Mouse (Mus musculus): ENCODE measurements around the gene AL732309.1.
"Not testable (repeated sequence)": the region's sequence is repeated elsewhere in the genome, so short reads cannot be mapped to it uniquely, and the experiment has no call there.

Gene AL732309.1

DNA sequence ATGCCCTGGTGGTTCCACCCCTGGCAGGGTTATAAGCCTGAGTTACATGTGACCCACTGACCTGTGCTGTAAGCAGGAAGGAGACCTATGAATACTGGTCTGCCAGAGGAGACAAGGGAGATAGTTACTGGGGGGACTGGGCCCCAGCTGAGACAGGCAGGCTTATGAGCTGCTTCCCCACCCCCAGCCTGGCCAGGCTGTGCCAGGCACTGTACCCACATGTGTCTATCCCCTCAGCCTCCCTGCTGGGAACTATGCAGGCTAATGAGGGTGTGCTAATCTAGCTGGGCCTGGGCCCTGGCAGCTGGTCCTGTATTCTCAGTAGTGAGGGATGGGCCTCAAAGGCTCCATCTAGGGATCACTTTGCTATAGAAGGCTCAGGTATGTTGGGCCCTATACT is 20.6 kb upstream of the AL732309.1 start:
- no peak for DNase-seq (ENCODE audit: low read depth)

GRCm38 (mm10) chr2:25266720-25267119 is 20.1 kb upstream of the AL732309.1 start:
- no peak for DNase-seq (ENCODE audit: low read depth)

GRCm38 (mm10) chr2:25265897-25266656 is 19.4 kb upstream of the AL732309.1 start:
- no peak for DNase-seq (ENCODE audit: low read depth)

DNA sequence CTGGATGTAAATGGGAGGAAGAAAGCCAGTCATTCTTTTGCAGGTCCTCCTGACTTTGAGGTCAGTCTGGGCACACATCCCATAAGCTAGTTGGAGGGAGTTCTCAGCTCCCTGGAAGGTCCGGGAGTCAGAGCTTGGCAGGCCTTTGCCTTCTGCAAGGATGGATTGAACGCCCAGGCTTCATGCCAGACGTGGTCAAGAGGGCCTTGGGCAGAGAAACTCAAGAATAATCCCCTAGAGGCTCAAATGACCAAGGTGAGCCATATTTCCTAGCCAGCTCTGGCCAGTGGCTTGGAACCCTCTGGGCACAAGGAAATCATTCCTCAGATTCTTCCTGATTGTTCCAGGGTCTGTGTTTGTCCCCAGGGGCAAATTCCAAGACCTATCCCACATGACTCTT is 18.2 kb upstream of the AL732309.1 start:
- DNase-seq (ENCODE audit: low read depth): no peak

DNA sequence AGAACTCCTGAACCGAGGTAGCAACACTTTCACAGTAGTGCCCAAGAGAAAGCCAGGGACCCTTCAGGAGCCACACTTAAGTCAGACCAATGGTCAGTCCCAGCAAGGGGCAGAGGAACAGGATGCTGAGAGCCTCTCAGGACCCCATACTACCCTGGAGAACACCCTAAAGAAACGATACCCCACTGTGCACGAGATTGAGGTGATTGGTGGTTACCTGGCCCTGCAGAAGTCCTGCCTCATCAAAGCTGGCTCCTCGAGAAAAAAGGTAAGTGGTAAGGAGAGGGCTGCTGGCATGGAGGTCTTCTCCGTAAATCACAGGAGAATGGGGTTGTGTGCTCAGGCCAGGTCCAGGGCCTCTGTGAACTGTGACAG is 17.6 kb upstream of the AL732309.1 start:
- DNase-seq (ENCODE audit: low read depth): no peak

- no peak for DNase-seq (ENCODE audit: low read depth)
Measured at GRCm38 (mm10) chr2:25263623-25264285, 17.1 kb upstream of the AL732309.1 start.

DNA sequence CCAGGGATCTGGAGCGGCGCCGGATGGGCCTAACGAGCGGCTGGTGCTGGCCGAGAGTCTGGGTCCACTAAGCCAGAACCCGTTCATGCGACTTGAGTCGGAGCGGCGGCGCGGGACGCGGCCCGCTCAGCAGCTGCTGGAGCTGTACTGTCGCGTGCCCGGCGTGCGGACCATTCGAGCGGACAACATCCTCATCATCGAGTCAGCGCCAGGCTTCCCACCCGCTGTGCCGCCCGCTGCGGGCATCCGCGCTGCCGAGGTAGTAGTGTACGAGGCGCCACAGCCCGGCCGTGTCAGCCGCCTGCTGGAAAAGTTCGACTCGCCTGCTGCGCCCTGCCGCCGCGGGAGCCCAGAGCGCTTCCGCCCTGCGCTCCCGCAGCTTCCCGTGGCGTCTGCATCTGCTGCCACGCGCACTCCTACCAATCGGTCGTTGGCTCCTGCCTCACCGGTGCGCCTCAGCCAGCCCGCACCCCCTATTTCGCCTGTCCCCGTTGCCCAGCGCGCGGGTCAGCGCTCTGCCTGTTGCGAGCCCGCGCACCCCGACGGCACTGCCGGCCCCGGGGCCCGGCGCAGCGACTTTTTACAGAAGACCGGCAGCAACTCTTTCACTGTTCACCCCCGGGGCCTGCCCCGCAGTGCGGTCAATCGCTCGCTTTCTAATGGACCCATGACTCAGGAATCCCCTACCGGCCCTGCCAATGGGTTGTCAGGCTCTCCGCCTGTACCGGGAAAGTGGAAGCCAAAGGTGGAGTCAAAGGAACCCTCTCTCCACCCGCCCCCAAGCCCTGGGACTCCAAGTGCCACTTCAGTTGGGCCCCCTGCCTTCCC is 16.3 kb upstream of the AL732309.1 start:
- DNase-seq (ENCODE audit: low read depth): no peak

- peak; percentile 89 for DNase-seq (ENCODE audit: low read depth)
Measured at GRCm38 (mm10) chr2:25262291-25262767, 15.7 kb upstream of the AL732309.1 start, which contains the start of gene Tprn. Gene Tprn (plus strand): TSS chr2:25262618.

GRCm38 (mm10) chr2:25261870-25262269 is 15.2 kb upstream of the AL732309.1 start:
- no peak for DNase-seq (ENCODE audit: low read depth)

DNA sequence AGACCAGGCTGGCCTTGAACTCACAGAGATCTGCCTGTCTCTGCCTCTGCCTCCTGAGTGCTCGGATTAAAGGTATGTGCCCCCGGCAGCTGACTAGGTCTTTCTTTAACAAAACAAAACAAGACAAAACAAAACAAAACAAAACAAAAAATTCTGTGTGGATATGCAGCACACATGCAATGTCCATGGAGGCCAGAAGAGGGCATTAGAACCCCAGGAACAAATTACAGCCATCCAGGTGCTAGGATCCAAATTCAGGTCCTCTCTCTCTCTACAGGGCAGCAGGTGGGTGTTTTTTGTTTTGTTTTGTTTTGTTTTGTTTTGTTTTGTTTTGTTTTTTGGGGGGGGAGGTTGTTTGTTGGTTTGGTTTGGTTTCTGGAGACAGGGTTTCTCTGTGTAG is 12.2 kb upstream of the AL732309.1 start:
- DNase-seq (ENCODE audit: low read depth): no peak

- not testable (repeated sequence) for DNase-seq (ENCODE audit: low read depth)
Measured at GRCm38 (mm10) chr2:25257250-25257649, 10.6 kb upstream of the AL732309.1 start.

DNA sequence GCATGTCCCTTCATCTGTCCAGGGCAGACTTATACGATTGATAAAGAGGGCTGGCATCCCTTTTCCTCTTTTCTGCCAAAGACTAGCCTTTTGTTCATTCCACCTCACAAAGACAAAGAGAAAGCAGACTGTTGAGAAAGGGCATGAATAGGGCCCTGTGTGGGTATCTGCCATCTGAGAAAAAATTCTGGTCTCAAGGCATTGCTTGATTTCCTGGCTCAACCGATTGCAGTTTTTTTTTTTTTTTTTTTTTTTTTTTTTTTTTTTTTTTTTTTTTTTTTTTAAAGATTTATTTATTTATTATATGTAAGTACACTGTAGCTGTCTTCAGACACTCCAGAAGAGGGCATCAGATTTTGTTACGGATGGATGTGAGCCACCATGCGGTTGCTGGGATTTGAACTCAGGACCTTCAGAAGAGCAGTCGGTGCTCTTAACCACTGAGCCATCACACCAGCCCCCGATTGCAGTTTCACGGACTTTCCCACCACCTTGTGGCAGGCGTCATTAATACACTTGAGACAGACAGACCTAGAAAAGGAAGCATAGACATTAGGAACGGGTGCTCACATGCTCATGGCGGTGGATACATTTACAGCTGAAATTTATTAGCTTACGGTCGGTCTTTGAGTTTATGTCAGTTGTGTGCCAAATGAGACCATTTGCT is 9.9 kb upstream of the AL732309.1 start:
- DNase-seq (ENCODE audit: low read depth): peak; percentile 78

DNA sequence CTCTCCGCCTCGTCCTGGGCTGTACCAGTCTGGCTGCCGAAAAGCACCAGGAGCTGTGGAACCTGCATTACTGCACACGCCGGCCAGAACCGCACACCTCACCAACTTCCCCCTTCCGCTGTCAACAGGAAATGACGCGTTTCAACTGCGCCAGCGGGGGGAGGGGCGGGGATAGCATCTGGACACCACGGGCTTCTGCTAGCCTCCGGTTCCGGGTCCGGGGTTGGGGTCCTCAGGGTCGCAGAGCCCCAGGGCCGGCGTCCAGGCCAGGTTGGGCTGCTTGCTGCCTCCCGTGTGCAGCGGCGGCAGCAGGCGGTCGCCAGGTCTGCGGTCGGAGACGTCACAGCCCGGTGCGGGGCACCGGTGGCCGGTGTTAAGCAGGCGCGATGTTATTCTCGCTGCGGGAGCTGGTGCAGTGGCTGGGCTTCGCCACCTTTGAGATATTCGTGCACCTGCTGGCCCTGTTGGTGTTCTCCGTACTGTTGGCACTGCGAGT is 8.7 kb upstream of the AL732309.1 start, which contains the start of gene Tmem203:
Gene Tmem203 (plus strand): TSS at position 156 of the 496 bp plus-strand sequence.
- peak; percentile 87 for DNase-seq (ENCODE audit: low read depth)

DNA sequence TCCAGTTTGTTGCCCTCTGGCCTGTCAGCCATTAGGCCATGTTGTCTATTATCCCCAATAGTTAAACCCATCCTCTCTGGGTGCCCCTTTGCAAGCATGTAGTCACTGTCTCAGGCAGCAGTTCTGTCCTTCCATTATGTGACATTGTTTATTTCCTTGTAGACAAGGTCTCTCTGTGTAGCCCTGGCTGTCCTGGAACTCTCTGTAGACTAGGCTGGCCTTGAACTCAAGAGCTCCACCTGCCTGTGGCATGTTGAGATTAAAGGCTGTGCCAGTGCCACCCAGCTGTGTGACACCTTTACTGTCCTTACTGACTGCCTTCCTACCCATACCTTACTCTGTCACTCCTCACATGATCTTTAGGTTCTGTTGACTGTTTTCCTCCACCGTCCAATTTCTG is 5.7 kb upstream of the AL732309.1 start:
- DNase-seq (ENCODE audit: low read depth): no peak

GRCm38 (mm10) chr2:25244144-25244543 is 2.5 kb downstream of the AL732309.1 start:
- DNase-seq (ENCODE audit: low read depth): no peak

DNA sequence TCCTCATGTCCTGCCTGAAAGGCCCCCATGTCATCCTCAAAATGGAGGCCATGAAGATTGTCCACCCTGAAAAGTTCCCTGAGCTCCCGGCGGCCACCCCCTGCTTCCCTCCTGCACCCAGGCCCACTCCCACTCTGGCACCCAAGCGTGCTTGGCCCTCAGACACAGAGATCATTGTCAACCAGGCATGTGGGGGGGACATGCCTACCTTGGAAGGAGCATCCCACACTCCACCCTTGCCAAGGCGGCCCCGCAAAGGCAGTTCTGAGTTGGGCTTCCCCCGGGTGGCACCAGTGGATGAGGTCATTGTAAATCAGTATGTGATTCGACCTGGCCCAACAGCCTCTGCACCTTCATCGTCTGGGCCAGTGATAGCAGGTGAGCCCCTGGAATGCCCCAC is 3.3 kb downstream of the AL732309.1 start:
- no peak for DNase-seq (ENCODE audit: low read depth)

- no peak for DNase-seq (ENCODE audit: low read depth)
Measured at GRCm38 (mm10) chr2:25242101-25242506, 4.6 kb downstream of the AL732309.1 start, which contains the start of the genes Rnf208 and Cysrt1. Gene Rnf208 (plus strand): TSS chr2:25242255. Gene Cysrt1 (minus strand): TSS chr2:25242452.

DNA sequence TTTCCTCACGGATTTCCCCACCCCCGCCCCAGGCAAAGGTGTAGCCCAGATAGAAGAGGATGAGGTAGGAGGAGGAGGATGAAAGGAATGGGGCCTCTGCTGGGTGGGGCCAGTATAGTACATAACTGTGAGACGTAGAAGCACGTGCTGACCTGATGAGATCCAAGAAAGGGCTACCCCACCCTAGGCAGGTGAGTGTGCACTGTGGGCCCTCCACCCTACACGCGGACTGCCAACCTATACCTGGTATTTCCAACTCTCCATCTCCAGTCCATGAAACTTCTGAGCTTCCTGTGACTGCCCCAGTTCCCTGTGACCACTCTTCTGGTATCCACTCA is 5.3 kb downstream of the AL732309.1 start:
- DNase-seq (ENCODE audit: low read depth): no peak

- DNase-seq (ENCODE audit: low read depth): no peak
Measured at GRCm38 (mm10) chr2:25240723-25241437, 5.8 kb downstream of the AL732309.1 start.

GRCm38 (mm10) chr2:25240310-25240709 is 6.4 kb downstream of the AL732309.1 start:
- no peak for DNase-seq (ENCODE audit: low read depth)

DNA sequence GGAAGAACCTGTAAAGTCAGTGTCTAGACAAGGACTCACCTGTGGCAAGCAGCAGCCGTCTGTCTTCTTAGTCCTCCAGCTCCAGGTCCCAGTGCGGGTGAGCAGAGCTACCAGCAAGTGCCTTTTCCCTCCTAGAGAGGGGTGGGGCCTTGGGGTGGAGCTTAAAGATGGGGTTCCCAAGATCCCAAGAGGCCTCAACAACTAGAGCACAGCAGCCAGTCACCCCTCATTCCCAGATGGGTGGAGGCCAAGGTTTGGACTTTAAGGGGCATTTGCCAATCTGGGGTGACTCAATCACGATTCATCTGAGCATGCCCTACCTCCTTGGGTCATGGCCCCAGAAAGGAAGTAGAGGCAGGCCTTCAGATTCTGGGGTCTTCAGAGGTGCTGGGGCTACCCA is 6.9 kb downstream of the AL732309.1 start:
- DNase-seq (ENCODE audit: low read depth): no peak

Measured in c-Kit-positive CD71-negative TER-119-negative erythroid progenitor cells, embryonic 14.5 days (primary cell).